Mouse (Mus musculus) liver, adult 2 months (tissue): ENCODE data around the gene P2rx5.

ENCODE experiments used
- CTCF ChIP-seq: fragments of 200-500 bp; IDR thresholded peaks from 2 replicates; pipeline ENCODE4 v1.5.1; 2011; ENCODE audit warnings: low read depth, low read length, control low read depth
- POLR2A ChIP-seq: fragments of 200-500 bp; IDR thresholded peaks from 2 replicates; pipeline ENCODE4 v1.6.1; 2011; ENCODE audit warnings: low read length, control low read depth; ENCODE audit not compliant: insufficient read depth; ENCODE audit errors: extremely low read depth

GRCm38 (mm10) chr11:73126495-73126894, 33.7 kb upstream of the P2rx5 start:
- no peak for TF ChIP-seq POLR2A
- no peak for TF ChIP-seq CTCF
